Mouse (Mus musculus) hindlimb bud, embryonic 11.5 days (tissue): ENCODE data around the gene Nup153.

Experiments
- DNase-seq: peaks from one replicate; pipeline ENCODE4 v3.0.0-alpha.2; 2012; ENCODE audit warnings: low read depth, low spot score; ENCODE audit errors: extremely low spot score

Nup153 gene

GRCm38 (mm10) chr13:46729998-46730397 is 2.3 kb upstream of the Nup153 start:
- no peak for DNase-seq

GRCm38 (mm10) chr13:46728411-46728810 is 671 bp upstream of the Nup153 start:
- DNase-seq, result no peak

GRCm38 (mm10) chr13:46727038-46727836 is 503 bp downstream of the Nup153 start:
- DNase-seq, result no peak

GRCm38 (mm10) chr13:46726288-46727037 is 1.3 kb downstream of the Nup153 start:
- no peak for DNase-seq

- no peak for DNase-seq
Observed at GRCm38 (mm10) chr13:46725227-46725626, 2.5 kb downstream of the Nup153 start.

GRCm38 (mm10) chr13:46724371-46724770 is 3.4 kb downstream of the Nup153 start:
- DNase-seq, result no peak

- no peak for DNase-seq
Observed at GRCm38 (mm10) chr13:46721009-46721408, 6.7 kb downstream of the Nup153 start.

DNA sequence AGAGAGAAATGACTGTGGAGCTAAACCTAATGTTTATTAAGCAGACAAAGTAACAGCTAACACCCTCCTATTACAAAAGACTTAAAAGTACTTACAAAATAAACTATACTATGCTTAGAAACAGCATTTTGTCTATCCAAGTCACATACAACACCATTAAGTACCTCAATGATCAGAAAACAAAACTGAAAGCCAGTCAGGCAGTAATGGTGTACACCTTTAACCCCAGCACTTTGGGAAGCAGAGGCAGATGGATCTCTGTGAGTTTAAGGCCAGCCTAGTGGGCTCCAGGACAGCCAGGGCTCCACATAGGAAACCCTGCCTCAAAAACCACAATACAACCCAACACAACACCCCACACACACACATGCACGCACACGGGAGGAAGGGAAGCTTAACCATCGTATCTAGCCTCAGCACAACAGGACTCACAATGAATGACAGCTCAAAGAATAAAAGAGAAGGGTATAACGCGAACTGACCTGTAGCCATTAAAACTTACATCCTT is 8.8 kb downstream of the Nup153 start:
- DNase-seq, result no peak

DNA sequence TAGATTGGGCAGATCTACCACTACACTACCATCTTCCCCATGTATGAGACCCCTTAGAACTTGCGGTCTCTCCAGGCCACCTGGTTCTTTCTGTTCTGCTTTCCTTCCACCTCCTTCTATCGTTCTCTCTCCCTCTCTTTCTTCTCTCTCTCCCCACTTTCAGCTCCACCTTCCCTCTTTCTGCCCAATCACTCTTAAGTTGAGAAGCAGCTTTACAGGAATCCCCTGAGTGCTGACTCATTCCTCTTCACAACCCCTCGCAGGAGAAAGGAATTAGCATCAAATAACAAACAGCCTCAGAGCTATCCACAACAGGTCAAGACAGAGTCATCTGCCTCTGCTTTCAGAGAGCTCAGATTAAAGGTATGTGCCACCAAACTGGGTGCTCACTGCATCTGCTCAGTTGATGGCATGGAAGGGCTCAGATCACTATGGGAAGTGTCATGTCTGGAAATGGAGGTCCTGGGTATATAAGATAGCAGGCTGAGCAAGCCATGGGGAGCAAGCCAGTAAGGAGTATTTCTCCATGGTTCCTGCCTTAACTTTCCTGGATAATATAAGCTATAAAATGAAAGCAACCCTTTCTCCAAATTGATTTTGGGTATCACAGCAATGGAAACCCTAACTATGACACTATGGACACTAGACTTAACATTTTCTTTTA is 11.6 kb downstream of the Nup153 start:
- DNase-seq, result no peak

GRCm38 (mm10) chr13:46713486-46713885 is 14.3 kb downstream of the Nup153 start:
- no peak for DNase-seq

GRCm38 (mm10) chr13:46703138-46703537 is 24.6 kb downstream of the Nup153 start:
- DNase-seq, result no peak

DNA sequence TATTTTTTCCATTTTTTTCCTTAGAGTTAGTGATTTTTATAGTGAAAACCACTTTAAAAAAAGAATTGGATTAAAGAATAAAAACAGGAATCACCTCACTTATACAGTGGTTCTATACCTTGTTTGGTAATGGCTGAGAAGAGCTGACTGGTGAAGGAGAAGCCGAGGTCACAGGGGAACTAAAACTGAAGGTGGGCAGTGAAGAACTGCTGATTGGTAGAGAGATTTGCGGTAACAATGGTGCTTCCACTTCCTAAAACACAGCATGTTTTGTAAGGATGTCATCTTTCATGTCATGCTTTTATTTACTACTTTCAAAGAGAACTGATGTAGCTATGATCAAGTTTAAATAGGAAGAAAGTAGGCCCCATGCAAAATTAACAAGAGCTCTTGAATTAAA is 26.3 kb downstream of the Nup153 start:
- no peak for DNase-seq

DNA sequence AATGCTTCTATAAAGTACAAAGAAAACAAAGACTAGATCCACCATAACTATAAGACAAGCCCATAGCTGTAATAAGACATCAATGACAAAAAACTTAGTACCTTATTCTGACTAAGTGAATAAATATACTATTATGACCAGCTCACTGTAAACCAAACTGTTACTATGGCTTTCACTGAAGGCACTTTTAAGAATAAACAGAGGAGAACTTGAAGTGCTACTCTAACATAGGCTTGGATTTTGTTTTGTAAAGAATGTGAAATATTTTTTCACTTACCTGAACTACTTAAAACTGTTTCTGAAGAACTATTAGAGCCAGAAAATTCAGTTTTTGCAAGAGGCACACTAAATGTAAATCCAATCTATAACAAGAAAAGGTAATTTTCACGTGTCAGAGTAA is 28.4 kb downstream of the Nup153 start:
- DNase-seq, result no peak

GRCm38 (mm10) chr13:46696788-46697187 is 31.0 kb downstream of the Nup153 start:
- no peak for DNase-seq

DNA sequence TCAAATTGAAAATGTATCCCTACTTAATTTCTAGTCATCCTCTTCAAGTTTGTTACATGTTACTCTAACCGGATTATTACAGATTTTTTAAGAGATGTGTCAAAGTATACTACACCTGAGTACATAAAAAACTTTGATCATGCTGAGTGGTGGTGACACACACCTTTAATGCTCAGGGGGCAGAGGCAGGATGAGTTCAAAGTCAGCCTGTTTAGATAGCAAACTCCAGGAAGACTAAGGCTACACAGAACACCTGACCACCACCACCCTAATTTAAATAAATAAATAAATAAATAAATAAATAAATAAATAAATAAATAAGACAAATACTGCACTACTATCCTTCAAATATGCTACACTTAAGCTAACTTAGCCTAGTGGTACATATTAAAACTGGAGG is 31.8 kb downstream of the Nup153 start:
- no peak for DNase-seq

DNA sequence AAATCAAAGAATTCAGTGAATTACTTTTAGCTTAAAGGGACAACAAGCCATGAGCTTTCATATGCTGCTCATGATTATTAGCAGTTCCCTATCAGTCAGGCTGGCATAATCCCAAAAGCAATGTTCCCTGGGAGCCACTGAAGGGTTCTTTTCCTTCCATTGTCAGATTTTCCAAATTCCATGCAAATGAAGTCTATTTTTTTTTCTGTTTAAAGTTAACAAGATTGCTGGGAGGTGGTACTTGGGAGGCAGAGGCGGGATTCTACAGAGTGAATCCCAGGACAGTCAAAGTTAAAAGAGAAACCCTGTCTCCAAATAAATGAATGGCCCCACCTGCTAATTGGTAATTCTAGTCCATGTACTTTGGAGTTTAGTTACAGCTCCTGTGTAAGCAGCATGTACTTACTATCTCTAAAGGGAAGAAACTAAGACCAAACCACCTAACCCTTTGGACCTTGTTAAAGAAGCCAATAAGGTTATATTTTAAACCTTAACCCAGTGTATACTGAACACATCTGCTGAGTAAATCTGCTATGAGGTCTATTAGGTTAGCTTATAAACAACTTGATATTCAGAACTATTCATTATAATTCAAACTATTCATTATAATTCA is 32.3 kb downstream of the Nup153 start:
- DNase-seq, result no peak

DNA sequence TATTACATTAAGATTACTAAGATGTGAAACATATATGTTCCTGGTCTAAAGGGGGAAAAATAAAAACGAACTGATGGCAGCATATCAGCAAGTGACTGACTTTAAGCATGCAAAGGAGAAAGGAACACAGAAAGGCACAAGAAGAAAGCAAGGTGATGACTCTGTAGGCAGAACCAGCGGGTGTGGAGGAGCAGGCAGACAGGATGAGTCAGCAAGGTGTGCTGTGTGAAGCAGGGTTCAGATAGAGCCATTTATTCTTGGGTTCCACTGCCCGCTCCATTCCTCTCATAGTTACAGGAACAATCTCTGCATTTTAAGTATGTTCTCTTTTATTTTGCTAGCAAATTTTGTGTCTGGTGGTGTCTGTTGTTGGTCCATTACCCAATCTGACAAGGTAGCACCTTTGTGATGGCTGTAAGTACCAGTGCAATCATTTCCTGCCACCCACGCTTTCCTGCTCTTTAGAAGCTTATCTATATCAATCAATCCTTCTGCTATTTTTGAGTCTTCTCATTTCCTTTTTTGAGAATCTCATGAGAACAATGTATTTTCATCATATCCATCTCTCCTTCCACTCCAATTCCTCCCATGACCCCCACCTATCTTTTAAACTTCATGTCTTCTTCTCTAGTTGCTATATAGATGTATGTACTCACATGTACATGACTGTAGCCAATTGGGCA is 37.0 kb downstream of the Nup153 start:
- DNase-seq, result no peak

DNA sequence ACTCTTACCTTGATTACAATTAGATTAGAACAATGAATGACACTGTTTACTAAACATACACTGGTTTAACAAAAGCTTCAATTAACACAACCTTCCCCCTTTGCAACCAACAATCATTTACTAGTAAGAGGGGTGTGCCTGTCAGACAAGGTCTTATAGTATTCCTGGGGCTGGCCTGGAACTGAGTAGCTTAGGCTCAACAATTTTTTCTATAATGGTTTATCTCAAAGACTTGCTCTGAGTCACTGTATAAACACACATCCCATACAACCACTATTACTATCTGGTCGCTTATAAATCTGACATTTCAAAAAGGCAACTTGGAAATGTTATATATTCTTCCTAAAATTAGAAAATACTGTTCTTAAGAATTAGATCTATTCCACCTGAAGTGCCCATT is 44.4 kb downstream of the Nup153 start:
- DNase-seq, result no peak

- no peak for DNase-seq
Observed at GRCm38 (mm10) chr13:46682921-46683320, 44.8 kb downstream of the Nup153 start.

DNA sequence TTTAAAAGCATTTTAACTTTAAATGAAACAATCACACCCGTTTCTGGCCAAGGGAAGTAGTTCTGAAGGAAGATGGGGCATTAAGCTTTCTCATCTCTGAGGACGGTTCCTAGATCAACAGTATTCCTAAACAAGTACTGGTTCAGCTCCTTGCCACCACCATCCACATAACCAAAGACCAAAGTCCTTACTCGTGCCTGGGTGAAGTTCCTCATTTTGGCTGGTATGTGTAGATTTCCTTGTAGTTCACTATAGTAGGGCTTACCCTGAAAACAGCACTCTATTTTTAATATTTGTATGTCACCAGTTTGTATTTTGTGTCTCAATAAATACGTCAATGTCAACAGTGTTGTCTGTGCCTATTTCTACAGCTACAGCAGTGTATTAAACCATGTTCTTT is 50.0 kb downstream of the Nup153 start:
- DNase-seq, result no peak

DNA sequence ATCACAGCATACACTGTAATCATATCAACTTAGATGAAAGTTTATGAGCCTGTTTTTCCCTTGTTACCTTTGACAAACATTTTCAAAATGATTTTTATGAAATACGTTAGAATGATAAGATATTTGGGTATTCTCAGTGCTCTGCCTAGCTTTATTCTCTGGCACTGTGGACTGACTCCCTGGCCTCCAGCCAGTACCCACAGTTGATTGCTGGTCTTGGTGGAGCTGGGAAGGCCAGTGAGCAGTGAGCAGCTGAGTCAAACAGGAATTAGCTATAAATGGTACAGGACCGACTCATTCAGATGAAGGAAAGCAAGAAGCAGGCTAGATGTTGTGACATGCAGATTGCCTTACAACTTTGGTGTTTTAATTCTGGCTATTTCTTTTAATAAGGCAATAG is 53.1 kb downstream of the Nup153 start:
- no peak for DNase-seq
